Mouse (Mus musculus): ENCODE results near the gene Akap1.
A peak's percentile ranks its signal among the peaks of the same experiment; 100 is the strongest.

Akap1 gene

DNA sequence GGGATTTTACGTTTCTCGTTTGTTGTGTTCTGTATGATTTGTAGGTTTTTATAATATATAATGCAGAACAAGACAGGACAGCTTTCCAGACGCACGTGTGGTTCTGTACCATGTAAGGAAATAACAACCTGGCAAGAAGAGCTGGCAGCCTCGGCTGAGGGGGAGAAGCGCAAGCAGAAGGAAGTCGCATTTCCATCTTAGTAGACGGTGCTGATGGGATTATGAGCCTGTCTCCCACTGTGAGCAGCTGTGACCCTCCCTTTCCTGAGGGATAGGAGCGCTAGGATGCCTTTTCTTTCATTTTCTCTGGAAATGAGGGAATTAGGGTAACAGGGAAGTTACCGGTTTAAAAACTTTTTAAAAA lies 9.3 kb upstream of the Akap1 start:
- DNase-seq: peak in 1 of 2 experiments; percentile 41

GRCm38 (mm10) chr11:88873027-88873666 lies 8.8 kb upstream of the Akap1 start:
- DNase-seq: no peak

DNA sequence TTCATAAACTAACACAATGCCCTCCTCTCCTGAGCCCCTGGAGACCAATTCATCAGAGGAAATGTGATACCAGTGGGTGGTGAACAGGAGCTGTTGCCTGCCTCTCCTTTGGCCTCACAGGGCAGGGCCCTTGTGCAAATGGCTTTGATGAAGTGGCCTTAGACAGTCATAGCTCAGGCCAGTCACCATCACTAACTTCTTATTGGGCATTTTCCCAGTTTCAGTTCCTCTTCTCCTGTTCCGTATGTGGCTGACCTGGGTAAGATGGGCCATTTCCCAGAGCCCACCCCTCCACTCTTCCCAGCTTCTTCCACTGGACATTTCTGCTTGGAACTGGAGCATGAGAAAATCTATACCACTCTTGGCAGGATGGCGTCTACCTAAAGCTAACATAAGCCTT lies 5.1 kb upstream of the Akap1 start:
- no peak for DNase-seq

DNA sequence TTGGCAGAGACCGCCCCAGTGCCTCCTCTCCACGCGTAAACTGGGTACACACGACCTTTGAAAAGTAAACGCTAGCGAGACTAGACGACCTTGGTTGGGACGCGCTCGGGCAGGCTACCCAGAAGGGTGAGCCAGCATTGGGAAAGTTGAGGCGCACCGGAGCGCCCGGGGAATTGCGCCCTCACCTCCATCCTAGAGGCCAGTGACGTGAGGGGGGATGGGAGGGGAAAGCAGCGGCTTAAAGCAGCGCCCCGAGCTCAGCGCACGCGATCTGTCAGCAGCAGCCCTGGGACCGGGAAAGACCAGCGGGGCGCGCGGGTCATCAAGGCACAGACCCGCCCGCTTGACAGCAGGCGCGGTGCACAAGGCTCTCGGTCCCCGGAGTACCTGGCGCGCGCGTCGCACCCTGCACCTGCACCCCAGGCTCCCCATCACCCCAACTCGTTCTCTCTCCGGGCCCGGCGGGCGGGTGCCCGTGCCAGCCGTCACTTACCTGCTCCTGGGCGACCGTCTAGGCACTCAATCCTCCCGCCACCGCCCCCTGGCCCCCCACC lies 405 bp downstream of the Akap1 start:
- peak in 1 of 2 experiments; percentile 66 for DNase-seq

GRCm38 (mm10) chr11:88863071-88863903 lies 1.1 kb downstream of the Akap1 start:
- peak in 1 of 2 experiments; percentile 40 for DNase-seq

DNA sequence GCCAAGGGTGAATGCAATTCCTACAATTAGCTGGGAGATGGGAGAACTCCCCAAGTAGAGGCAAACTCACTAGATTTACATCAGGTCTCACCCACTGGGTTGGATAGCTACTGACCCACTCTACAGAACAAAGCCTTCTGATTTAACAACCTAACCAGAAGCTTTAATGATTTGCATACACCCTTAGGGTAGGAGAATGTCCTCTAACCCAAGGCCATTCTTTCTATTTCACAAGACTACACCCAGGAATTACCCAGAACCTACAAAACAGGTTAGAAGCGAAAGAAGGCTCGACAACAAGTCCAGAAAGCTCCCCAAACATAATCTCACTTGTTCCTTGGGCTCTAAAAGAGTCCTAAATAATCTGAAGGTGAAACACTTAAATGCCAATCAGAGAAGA lies 2.0 kb downstream of the Akap1 start:
- DNase-seq: no peak

- DNase-seq: no peak
Measured at GRCm38 (mm10) chr11:88861060-88861459, 3.3 kb downstream of the Akap1 start.

GRCm38 (mm10) chr11:88860641-88861040 lies 3.7 kb downstream of the Akap1 start:
- DNase-seq: peak in 1 of 2 experiments; percentile 39

DNA sequence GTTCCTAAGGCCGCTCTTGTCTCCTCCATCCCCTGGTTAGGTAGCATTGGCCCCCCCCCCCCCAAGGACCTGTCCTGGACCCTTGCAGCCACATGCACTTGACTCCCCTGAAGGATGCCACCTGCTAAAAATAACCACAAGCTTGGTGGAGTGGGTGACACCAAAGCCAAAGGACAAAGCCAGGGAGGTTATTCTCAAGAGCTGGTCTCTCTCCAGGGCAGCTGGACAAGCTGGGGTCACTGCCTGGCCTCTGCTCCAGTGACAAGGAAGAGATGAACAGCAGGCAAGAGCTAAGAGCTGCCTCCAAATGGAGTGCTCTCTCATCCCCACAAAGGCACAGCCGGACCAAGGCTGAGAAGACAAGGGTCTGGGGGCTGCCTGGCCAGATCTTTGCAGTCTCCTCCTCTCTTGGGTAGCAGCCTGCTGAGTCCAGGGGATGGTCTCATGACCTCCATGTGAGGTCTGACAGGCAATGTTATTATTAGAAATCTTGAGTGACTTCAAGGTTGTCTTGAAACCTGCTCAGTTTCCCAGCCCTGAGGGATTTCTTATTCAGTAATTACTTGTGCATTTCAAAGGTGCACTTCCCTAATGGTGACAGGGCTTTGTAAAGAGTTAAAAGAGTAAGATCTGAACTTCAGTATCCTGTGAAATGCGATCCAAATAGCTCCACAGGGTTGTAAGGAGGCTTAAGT lies 6.9 kb downstream of the Akap1 start:
- no peak for DNase-seq

GRCm38 (mm10) chr11:88856383-88856782 lies 8.0 kb downstream of the Akap1 start:
- no peak for DNase-seq

- DNase-seq: peak; percentile 46 to 59
Measured at GRCm38 (mm10) chr11:88855795-88856194, 8.6 kb downstream of the Akap1 start.

DNA sequence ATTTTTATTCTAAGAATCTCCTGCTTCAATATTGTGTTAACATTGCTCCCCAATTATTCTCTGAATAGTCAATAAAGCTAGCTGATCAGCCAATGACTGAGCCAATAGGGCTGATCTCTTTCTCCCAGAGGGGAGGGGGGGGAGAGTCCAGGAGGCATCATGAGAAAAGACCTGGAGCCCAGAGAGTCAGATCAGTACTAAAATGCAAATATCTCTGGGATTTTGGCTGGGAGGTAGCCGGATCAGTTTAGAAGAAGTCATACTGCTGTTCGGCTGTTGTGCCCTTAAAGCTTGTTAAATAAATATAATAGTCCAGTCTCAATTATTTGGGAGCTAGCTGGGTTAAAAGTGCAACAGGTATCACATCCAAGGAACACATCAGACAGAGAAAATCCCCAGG lies 10.8 kb downstream of the Akap1 start:
- DNase-seq: no peak

DNA sequence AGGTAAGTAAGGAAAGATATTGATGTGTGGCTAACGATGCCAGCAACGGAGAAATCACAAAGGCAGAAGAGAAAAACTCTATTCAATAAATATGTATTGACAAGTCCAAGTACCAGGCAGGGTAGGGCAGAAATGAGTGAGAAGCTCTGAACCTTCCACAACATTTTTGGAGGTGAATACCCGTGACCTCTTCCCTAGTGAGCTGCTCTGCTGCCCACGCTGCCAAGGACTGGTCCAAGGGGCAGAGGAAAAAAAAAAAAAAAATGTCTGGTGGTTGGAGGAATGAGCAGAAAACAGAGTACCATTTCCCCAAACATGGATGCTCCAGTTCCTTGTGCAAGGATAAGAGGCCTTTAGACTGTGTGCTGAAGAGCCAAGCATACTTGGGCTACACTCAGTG lies 11.6 kb downstream of the Akap1 start:
- no peak for DNase-seq

GRCm38 (mm10) chr11:88851049-88851825 lies 13.1 kb downstream of the Akap1 start:
- DNase-seq: peak; percentile 52 to 67

DNA sequence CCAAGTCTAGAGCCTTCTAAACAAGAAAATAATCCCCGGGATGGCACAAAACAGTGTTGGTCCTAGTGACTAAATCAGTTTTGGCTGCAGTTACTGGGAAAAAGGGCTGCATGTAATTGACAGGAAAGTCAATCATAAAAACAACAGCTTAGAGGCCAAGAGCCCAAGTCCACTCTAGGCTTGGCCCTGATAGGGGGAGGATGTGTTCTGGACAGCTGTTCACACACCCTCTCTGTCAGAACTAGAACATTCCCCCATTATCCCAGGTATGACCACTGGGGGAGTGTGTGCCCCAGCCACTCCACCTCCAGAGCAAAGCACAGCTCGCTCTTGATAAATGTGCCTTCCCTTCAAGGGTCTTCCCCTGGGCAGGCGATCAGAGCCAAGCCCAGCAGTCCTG lies 14.7 kb downstream of the Akap1 start:
- DNase-seq: peak in 1 of 2 experiments; percentile 46

DNA sequence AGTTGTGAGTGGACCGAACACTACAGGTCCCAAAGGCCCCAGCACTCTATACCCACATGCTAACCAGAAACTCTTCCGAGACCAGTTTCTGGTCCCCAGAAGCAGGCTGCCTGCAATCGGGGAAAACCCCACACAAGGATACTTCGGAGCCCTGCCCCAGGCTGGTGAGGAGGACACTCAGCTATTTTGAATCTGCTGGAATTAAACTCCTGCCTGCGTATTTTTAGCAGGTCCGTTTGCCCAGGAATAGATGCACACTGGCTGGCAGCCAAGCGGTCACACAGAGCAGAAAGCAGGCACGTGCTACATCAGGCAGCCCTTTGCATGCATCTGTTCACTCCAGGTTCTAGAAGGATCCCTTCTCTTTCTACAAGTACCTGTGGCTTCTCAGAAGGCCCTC lies 15.1 kb downstream of the Akap1 start:
- peak; percentile 78 to 82 for DNase-seq

DNA sequence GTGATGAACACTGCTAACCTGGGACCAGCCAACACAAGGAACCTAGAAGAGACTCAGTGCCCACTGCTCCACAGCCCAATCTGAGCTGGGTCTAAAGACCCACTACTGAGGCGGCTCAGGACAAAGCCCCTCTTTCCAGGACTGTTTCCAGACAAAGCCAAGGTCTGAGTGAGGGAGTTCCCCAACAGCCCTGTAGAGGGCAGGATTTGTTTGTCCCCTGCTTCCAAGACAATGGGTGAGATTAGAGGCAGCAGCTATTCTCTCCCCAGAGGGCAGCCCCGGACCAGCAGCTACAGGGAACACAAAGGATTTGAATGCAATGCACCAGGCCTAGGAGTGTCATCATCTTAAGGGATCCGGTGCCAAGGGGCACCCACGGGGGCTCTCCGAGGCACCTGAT lies 15.8 kb downstream of the Akap1 start:
- peak; percentile 70 to 77 for DNase-seq

GRCm38 (mm10) chr11:88847281-88848006 lies 16.9 kb downstream of the Akap1 start:
- no peak for DNase-seq

GRCm38 (mm10) chr11:88844384-88844783 lies 20.0 kb downstream of the Akap1 start:
- DNase-seq: no peak

GRCm38 (mm10) chr11:88843305-88843704 lies 21.1 kb downstream of the Akap1 start:
- DNase-seq: no peak

GRCm38 (mm10) chr11:88842315-88842975 lies 21.9 kb downstream of the Akap1 start:
- DNase-seq: no peak

All from cerebellum, postnatal 14 days (tissue).